Mouse (Mus musculus) 3134 (cell line): ENCODE measurements around the gene Olfr96.
"Not testable (repeated sequence)": the region's sequence is repeated elsewhere in the genome, so short reads cannot be mapped to it uniquely, and the experiment has no call there.

Source experiments
- DNase-seq: peaks from one replicate; pipeline ENCODE4 v3.0.0-alpha.2; 2011; ENCODE audit warnings: low spot score; ENCODE audit not compliant: insufficient read length; ENCODE audit errors: extremely low read depth

Gene Olfr96

DNA sequence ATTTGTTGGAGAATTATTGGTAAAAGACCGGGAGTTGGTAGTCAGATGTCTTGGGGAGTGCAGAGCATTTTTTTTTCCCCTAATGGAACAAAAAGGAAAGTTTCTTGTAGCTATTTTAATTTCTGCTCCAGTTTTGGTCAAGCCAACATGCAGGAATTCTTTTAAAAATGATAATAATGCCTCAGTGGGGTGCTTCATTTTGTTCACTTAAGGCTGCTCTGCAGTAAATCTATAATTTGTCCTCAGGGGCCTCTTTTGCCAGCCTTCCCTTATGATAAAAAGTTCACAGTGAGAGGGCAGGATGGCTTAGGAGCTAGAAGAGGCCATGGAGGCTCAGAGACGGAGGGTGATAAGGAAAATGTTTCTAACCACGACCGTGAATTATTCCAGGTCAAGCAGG is at the start of gene Olfr96:
Gene Olfr96 (plus strand): TSS at position 301 of the 400 bp plus-strand sequence.
- no peak for DNase-seq

DNA sequence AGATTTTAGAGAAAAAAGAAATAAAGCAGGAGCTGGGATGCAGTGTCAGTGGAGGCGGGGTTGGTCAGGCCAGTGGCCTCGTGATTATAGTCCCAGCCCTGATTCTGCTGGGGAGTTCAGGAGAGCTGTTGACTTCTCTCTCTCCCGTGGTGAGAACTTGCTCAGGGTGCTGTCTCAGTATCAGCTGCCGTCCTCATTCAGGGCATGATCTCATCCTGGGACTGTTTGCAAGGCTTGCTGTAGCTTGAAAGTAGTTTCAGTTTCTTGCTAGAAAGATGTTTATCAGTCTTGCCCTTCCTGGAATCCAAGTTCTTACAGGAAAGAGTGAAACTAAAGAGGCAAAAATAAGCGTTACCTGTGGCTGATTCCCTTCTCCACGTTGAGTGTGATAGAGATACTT is 34.5 kb upstream of the Olfr96 start:
- DNase-seq, result peak; percentile 20

DNA sequence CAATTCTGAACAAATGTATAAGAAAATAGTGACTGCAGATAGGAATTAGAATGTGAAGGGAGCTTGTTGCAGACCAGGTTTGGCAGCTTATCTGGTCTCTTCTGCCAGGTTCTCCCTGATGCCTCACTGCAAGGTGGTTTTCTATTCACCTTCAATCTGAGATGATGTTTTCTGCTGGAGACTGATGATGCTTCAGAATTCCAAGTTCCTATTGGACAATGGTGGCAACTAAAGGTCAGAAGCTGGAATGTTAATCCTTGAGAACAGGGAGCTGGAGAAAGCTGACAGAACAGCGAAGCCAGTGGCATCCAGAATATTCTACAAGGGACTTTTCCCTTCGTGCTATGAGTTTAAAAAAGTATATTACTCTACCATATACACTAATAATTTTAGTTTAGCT is 29.2 kb upstream of the Olfr96 start:
- peak; percentile 14 for DNase-seq

DNA sequence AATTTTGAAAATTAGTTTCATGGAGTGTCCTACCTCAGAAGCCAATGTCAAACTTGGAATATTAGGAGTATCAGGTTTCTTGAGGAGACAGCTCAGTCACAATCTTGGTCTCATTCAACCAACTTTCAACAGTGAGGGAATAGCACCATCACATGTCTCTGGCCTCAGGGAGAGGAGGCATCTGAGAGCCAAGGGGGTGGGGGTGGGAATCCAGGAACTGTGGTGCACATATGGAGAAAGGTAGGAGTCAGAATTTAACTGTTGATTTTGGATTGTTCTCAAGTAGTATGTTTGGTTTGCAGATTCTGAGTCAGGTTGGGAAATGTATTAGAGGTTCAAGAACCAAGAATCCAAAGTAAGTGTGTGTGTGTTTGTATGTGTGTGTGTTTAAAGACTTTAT is 26.9 kb upstream of the Olfr96 start:
- DNase-seq, result peak; percentile 15

GRCm38 (mm10) chr17:37193656-37194055 is 26.3 kb upstream of the Olfr96 start, which contains the start of gene Ubd:
Ubd (plus strand) TSS chr17:37193892.
- no peak for DNase-seq

DNA sequence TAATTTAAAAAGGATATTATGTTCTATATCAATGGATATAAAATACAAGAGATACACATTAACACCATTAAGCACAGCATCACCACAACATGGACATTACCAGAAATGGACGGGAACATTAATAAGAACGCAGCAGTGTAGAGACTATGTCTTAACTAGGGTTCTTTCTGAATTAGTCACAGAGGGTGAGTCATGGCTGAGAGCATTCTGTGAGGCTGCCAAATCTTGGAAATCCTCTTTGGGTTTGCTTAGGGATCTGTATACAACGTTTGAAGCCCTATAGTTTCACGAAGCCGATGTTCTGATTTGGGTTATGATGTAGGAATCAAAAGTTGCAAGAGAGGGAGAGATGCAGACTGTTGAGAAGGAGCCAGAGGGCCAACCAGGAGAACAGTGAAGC is 25.2 kb upstream of the Olfr96 start:
- peak; percentile 40 for DNase-seq

- peak; percentile 6 for DNase-seq
These were observed 22.9 kb upstream of the Olfr96 start for GRCm38 (mm10) chr17:37196845-37197724.

- no peak for DNase-seq
These were observed 19.1 kb upstream of the Olfr96 start, which contains the start of gene Olfr94 for GRCm38 (mm10) chr17:37200894-37201293. Olfr94 (minus strand) TSS chr17:37200994.

DNA sequence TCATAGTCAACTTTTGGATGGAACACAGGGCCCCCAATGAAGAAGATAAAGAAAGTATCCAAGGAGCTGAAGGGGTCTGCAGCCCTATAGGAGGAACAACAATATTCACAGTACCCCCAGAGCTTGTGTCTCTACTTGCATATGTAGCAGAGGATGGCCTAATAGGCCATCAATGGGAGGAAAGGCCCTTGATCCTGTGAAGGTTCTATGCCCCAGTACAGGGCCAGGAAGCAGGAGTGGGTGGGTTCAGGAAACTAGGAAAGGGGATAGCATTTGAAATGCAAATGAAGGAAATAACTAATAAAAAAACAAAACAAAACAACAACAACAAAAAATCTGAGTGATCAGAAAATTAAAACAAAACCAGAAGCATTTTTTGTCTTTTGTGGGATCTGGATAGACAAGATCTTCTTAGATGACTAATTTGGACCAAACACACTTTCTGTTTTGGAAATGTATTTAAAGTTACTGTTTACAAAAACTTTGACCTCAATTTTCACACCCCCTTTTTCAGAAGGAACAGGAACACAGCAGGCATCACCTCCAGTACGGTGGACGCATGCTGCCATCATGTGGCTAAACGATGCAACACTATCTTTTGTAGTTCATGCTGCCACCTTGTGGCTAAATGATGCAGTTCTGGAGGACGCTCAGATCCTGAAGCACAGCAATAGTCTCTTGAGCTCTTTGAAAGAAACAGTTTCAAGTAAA is 16.6 kb upstream of the Olfr96 start:
- DNase-seq, result peak; percentile 32

GRCm38 (mm10) chr17:37203917-37204236 is 16.1 kb upstream of the Olfr96 start:
- DNase-seq, result no peak

- peak; percentile 5 for DNase-seq
These were observed 8.8 kb upstream of the Olfr96 start for GRCm38 (mm10) chr17:37210884-37211768.

DNA sequence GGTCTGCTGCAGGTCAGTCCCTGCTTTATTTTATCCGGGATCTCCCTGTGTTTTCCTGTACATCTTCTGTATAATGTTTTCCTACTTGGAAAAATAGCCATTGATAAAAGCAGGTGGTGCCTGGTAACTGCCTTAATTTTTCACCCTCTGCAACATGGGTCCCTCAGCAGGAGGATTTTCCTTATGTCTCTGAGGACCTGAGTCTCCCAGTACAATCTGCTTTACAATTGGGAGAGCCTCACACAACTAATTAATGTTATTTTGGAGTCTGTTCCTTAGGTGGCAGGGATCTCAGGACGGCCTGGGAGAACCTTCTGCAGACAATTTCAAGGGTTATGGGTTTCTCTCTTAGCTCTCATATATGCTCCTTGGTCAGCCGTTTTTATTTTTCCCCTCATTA is 6.9 kb upstream of the Olfr96 start, which contains the start of gene Olfr95:
Gene Olfr95 (minus strand): TSS at position 101 of the 400 bp plus-strand sequence.
- DNase-seq, result no peak

DNA sequence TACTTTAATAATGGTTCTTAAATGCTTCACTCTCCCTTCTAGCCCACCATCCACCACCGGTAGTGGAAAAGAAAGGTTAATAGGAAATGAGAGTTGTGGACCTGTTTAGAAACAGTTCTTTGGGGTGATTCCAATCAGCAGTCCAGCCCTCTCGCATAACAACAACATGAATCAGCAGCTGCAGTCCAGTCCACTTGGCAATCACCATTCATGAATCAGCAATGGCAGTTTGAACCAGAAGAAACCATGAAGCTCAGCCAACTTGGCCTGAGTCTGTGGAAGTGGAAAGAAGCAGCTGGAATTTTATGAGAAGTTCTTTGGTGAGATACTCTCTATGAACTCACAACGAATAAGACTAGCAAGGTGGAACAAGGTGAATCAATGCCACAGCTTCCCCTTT is 1.5 kb upstream of the Olfr96 start:
- DNase-seq, result peak; percentile 67

- DNase-seq, result no peak
These were observed 1.9 kb downstream of the Olfr96 start for GRCm38 (mm10) chr17:37221879-37222278.

- DNase-seq, result not testable (repeated sequence)
These were observed 17.3 kb downstream of the Olfr96 start, which contains the start of gene Olfr97 for GRCm38 (mm10) chr17:37237230-37237629. Olfr97 (minus strand) TSS chr17:37237330.

DNA sequence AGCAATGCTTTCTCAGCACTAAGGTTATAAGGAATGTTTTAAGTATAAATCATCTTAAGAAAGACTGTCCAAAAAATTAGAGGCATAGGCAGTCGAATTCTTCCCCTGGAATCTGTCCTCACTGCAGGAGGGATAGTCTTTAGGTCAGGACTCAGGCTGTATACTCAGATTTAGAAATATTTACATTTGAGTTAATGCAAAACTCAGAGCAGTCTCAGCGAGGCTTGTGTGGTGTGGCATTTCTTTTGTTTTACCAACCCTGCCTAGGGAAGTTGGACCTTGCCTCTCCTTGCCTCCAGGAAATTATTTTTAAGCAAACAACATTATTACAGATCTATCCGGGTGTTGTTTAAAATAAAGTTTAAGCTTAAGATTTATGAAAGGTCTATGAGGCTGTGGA is 22.3 kb downstream of the Olfr96 start:
- no peak for DNase-seq

- peak; percentile 42 for DNase-seq
These were observed 26.8 kb downstream of the Olfr96 start for GRCm38 (mm10) chr17:37246715-37247114.

DNA sequence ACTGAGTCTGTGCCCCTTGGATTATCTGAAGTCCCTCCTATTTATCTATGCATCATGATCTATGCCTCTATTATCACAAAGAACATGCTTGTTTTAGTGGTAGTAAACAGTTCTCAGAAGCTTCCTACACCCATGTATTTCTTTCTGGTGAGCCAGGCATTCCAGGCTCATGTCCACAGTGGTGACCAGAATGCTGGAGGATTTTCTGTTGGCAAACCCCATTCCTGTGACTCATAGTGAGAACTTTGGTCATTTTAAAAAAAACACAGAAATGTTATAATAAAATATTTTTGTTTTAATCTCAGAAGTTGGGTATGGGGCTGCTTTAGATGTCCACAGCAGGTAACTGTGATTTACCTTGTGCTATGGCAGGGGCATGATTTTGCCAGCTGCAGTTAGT is 29.5 kb downstream of the Olfr96 start:
- no peak for DNase-seq

- DNase-seq, result no peak
These were observed 30.6 kb downstream of the Olfr96 start for GRCm38 (mm10) chr17:37250544-37250943.

DNA sequence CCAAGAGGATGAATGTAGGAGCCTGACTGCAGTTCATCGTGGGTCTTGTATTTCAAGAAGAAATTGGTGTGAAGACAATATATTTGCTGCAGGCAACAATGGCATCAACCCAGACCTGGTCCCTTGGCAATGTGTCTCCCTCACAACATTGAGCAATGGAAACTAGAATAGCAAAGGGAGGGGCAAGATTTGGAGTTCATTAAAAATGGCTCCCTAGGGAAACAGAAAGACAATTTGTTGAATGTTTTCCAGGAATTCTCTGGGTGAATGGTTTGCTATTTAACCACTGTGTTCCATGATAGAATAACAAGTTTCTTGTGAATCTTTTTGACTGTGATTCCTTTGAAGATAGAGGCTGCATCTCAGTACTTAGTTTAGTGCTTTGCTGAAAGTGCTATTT is 43.7 kb downstream of the Olfr96 start, which contains the start of gene Olfr98:
Gene Olfr98 (minus strand): TSS at position 124 of the 400 bp plus-strand sequence.
- DNase-seq, result no peak
